Mouse (Mus musculus) adrenal gland, adult 18-20 months (tissue): ENCODE measurements around the gene Arhgap22. TPM values are rescaled to one million over a fixed set of nuclear protein-coding genes. Genes with fewer than 3 reads are reported as not detected.
A peak's percentile ranks its signal among the peaks of the same experiment; 100 is the strongest.

Source experiments
- DNase-seq, 2 experiments: peaks; one replicate each; pipeline ENCODE4 v3.0.0; 2021 to 2022; ENCODE audit warnings: low spot score in 2 of 2
- total RNA-seq, 2 experiments: library from RNA; stranded (reverse); gene quantifications; 1 replicate in 1 of 2; 2 replicates in 1 of 2; pipeline ENCODE4 v1.2.3; 2021

Arhgap22 gene
- total RNA-seq, 2 experiments from 2014 or later: 5.6 to 6.3 TPM

- peak; percentile 70 to 76 for DNase-seq
Observed at GRCm38 (mm10) chr14:33322661-33323088, 108.8 kb downstream of the Arhgap22 start.

GRCm38 (mm10) chr14:33324556-33324955 is 110.7 kb downstream of the Arhgap22 start:
- no peak for DNase-seq

GRCm38 (mm10) chr14:33328369-33328768 is 114.5 kb downstream of the Arhgap22 start:
- DNase-seq: no peak

GRCm38 (mm10) chr14:33329297-33329805 is 115.5 kb downstream of the Arhgap22 start:
- no peak for DNase-seq

- no peak for DNase-seq
Observed at GRCm38 (mm10) chr14:33330986-33331385, 117.2 kb downstream of the Arhgap22 start.

GRCm38 (mm10) chr14:33331627-33332026 is 117.8 kb downstream of the Arhgap22 start:
- no peak for DNase-seq

- DNase-seq: no peak
Observed at GRCm38 (mm10) chr14:33333833-33334232, 120.0 kb downstream of the Arhgap22 start.

- no peak for DNase-seq
Observed at GRCm38 (mm10) chr14:33334402-33334801, 120.6 kb downstream of the Arhgap22 start.

- DNase-seq: no peak
Observed at GRCm38 (mm10) chr14:33335733-33336132, 121.9 kb downstream of the Arhgap22 start.

GRCm38 (mm10) chr14:33338684-33339083 is 124.9 kb downstream of the Arhgap22 start:
- DNase-seq: no peak

- no peak for DNase-seq
Observed at GRCm38 (mm10) chr14:33343131-33343725, 129.4 kb downstream of the Arhgap22 start.

GRCm38 (mm10) chr14:33346546-33346945 is 132.7 kb downstream of the Arhgap22 start:
- DNase-seq: no peak

- no peak for DNase-seq
Observed at GRCm38 (mm10) chr14:33347738-33348137, 133.9 kb downstream of the Arhgap22 start.

GRCm38 (mm10) chr14:33348146-33348545 is 134.3 kb downstream of the Arhgap22 start:
- no peak for DNase-seq

- no peak for DNase-seq
Observed at GRCm38 (mm10) chr14:33351019-33351418, 137.2 kb downstream of the Arhgap22 start.

GRCm38 (mm10) chr14:33351984-33352722 is 138.3 kb downstream of the Arhgap22 start:
- DNase-seq: no peak

- no peak for DNase-seq
Observed at GRCm38 (mm10) chr14:33352890-33353289, 139.1 kb downstream of the Arhgap22 start.

- DNase-seq: no peak
Observed at GRCm38 (mm10) chr14:33355276-33355675, 141.4 kb downstream of the Arhgap22 start.

- DNase-seq: no peak
Observed at GRCm38 (mm10) chr14:33357600-33358368, 144.0 kb downstream of the Arhgap22 start.

- DNase-seq: no peak
Observed at GRCm38 (mm10) chr14:33358891-33359290, 145.1 kb downstream of the Arhgap22 start.

- peak in 1 of 2 experiments; percentile 16 for DNase-seq
Observed at GRCm38 (mm10) chr14:33361546-33361945, 147.7 kb downstream of the Arhgap22 start.

- peak in 1 of 2 experiments; percentile 20 for DNase-seq
Observed at GRCm38 (mm10) chr14:33362122-33362521, 148.3 kb downstream of the Arhgap22 start.
